Mouse (Mus musculus) embryo, embryonic 11.5 days (tissue): ENCODE data around the gene 1700018B08Rik.
A peak's percentile ranks its signal among the peaks of the same experiment; 100 is the strongest.

Experiments
- DNase-seq: peaks from one replicate; pipeline ENCODE4 v3.0.0-alpha.2; 2012; ENCODE audit warnings: low read depth, low spot score

The 1700018B08Rik gene

GRCm38 (mm10) chr8:121513429-121513828 is 30.7 kb downstream of the 1700018B08Rik start:
- peak; percentile 76 for DNase-seq

DNA sequence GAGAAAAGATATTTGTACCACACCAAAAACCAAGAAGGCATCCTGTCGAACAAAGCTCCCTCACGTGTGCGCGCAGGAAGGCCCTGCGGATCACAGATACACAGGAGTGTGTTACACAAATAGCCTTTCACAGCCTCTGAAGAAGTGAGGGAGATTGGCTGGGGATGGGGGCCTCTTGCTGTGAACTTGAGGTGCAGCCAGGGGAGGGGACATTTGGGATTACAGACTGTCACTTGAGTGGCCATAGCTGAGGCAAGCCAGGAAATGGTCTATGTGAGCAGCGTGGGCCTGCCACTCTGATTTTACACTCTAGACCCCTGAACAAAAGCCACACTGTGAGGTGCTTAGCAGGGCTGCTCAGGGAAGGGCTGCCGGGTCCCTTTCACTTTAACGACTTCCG is 32.4 kb downstream of the 1700018B08Rik start:
- DNase-seq, result no peak

DNA sequence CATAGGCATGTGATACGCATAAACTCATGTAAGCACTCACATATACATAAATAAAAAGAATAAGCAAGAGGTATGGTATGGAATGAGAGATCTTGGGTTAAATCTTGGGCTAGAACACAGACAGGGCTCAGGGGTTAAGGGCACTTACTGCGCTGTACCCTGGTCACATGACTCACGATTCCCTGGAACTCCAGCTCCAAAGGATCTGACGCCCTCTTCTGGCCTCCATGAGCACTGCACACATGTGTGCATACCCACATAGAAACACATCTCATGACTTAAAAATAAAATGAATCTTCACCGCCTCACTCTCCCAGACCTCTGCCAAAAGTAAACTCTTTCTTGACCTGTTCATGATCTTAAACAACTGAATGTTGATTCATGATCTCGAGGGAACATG is 46.5 kb downstream of the 1700018B08Rik start:
- DNase-seq, result no peak

DNA sequence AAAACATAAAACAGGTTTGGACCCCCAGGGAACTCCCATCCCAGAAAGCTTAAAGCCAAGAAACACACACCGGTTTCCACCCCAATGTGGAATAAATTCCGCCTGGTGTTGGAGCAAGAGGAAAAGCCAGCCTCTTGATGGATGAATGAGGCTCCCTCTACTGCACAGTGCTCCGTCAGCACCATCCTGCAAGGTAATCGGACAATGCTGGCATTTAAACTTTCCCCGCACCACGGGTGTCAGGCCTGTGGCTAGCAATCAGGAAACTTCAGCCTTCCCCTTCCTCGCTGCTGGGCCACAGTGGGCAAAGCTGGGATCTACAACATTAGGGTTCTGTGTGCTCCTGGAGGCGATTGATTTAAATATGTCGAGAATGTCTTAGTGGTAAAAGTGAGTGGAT is 52.5 kb downstream of the 1700018B08Rik start:
- no peak for DNase-seq

DNA sequence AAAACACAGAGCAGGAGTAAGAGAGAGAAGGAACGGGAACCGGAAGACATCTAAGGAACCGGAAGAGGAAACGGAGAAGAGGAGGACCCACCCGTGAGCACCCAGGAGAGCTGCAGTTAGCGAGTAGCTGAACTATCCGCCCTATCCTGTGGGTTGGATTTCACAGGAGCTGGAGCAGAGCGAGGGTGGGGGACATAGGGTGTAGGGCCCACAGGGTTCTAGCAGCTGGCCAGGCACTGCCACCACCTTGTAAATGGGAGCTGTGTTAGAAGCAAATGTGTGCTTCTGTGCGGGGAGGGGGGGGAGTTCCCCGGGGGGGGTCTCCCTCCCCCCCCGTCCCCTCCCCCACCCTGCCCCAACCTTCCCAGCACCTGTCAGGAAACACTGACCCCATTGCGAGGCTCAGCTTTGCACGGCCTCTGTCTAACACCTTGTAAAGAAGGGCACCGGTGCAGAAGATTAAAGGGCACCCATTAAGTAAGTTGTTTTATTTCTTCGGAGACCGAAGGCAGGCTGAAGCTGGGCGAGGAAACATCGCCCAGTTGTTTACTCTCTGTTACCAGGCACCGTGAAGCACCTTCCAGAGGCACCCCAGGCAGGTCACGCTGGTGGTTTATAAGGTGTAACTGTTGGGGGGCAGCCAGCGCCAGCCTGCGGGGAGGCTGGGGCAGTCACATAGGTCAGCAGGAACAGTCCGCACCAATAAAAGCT is 59.9 kb downstream of the 1700018B08Rik start:
- DNase-seq, result no peak
